Mouse (Mus musculus) hindbrain, postnatal 0 days (tissue): ENCODE measurements around the gene Tppp3. TPM values are rescaled to one million over a fixed set of nuclear protein-coding genes. Genes with fewer than 3 reads are reported as not detected.

Experiments
- ATAC-seq: fragments of 200-750 bp; cut with Nextera tagmentation; 2 replicates; pipeline ENCODE4 v1.8.0; 2017; ENCODE audit warnings: mild to moderate bottlenecking, moderate TSS enrichment, moderate library complexity
- DNase-seq: peaks from one replicate; pipeline ENCODE4 v3.0.0-alpha.2; 2015; ENCODE audit warnings: low spot score
- H3K27ac ChIP-seq: fragments of 300-500 bp; sonication (generic); 2 replicates; pipeline ENCODE4 v1.5.1; 2014; ENCODE audit warnings: mild to moderate bottlenecking
- H3K27me3 ChIP-seq: fragments of 300-500 bp; sonication (generic); 2 replicates; pipeline ENCODE4 v1.6.1; 2014; ENCODE audit warnings: low read length, mixed read lengths; ENCODE audit not compliant: insufficient read depth
- H3K36me3 ChIP-seq: fragments of 300-500 bp; sonication (generic); 2 replicates; pipeline ENCODE4 v1.6.1; 2014; ENCODE audit warnings: low read length, mixed read lengths; ENCODE audit not compliant: insufficient read depth
- H3K4me1 ChIP-seq: fragments of 300-500 bp; sonication (generic); 2 replicates; pipeline ENCODE4 v1.6.1; 2014; ENCODE audit warnings: antibody characterized with exemption, low read length, mixed read lengths; ENCODE audit not compliant: insufficient read depth
- H3K4me2 ChIP-seq: fragments of 300-500 bp; sonication (generic); 2 replicates; pipeline ENCODE4 v1.6.1; 2014; ENCODE audit warnings: low read depth, mild to moderate bottlenecking, low read length, moderate library complexity, mixed read lengths
- H3K4me3 ChIP-seq: fragments of 300-500 bp; sonication (generic); 2 replicates; pipeline ENCODE4 v1.5.1; 2014; ENCODE audit warnings: low read length
- H3K9ac ChIP-seq: fragments of 300-500 bp; sonication (generic); replicated peaks from 2 replicates; pipeline ENCODE4 v1.6.1; 2014; ENCODE audit warnings: mild to moderate bottlenecking, low read length, moderate library complexity, mixed read lengths
- H3K9me3 ChIP-seq: fragments of 300-500 bp; sonication (generic); 2 replicates; pipeline ENCODE4 v1.6.1; 2016; ENCODE audit warnings: low read length, mixed read lengths
- CTCF ChIP-seq: IDR thresholded peaks from 2 replicates; pipeline ENCODE4 v1.5.1; 2016; ENCODE audit warnings: antibody characterized with exemption, control low read depth, low read depth
- WGBS: fragments of 180-500 bp; shearing (Covaris S2); extraction: QIAGEN DNeasy Blood & Tissue Kit; methylation state at CpG from one replicate; pipeline ENCODE4 v1.1.7; 2014; 5-methylcytosine and 5-hydroxymethylcytosine counted together
- polyA plus RNA-seq: library from polyadenylated mRNA; unstranded; fragments of >200 nt; fragmentation: Nextera tagmentation; extraction: Ambion mirVana; gene quantifications from 2 replicates; pipeline ENCODE4 v1.2.1, GENCODE M21; 2015
- total RNA-seq: library from RNA; depleted of rRNA; stranded (reverse); fragments of >200 nt; gene quantifications from 2 replicates; pipeline ENCODE4 v1.2.3, GENCODE M21; 2014

Gene Tppp3
- total and polyA plus RNA-seq, 2 experiments from 2014 or later = 108 to 197 TPM

- H3K27me3 ChIP-seq = no peaks in the 10 kb centered on the region
- H3K27ac ChIP-seq = peak overlapping the region; percentile 1; the same call in 1 of the 2 replicates
- H3K36me3 ChIP-seq = peaks cover 10% of the 10 kb centered on the region; the same call in 1 of the 2 replicates
- H3K9ac ChIP-seq = 0 out of 2 replicates have a peak overlapping the region, but pooled peaks have one; percentile 21
- ATAC-seq (no peak), DNase-seq (peak; percentile 73)
- peak; percentile 20 for TF ChIP-seq CTCF
- no peak overlapping the region for H3K4me3 ChIP-seq
- WGBS = 28% methylated on average over 17 of the region's 17 CpGs
- peaks cover 38% of the 10 kb centered on the region for H3K4me1 ChIP-seq
- H3K9me3 ChIP-seq = no peaks in the 10 kb centered on the region
- no peak overlapping the region for H3K4me2 ChIP-seq
Measured at GRCm38 (mm10) chr8:105473816-105474606, 2.7 kb upstream of the Tppp3 start.

DNA sequence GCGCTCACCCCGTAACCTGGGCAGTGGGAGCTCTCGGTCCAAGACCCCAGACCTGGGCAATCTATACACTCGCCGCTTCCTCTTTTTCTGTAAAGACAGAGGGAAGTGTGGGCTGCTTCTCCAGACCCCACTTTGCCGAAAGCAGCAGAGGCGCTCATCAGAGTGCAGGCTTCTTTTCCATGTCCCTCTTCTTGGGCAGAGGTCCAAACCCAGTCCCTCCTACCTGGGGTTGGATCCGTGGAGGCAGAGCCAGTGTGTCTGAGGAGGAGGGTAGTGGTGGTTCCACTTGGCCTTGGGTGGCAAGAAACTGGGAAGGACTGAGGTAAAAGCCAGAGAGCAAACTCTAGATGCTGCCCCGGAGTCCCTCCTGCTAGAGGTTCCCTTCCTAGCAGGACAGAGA, 1.7 kb upstream of the Tppp3 start:
- Histone ChIP-seq H3K9me3 (no peaks in the 10 kb centered on the region), H3K4me2 (no peak overlapping the region), H3K36me3 (peaks cover 10% of the 10 kb centered on the region; the same call in 1 of the 2 replicates), H3K9ac (no peak overlapping the region), H3K27ac (no peak overlapping the region), H3K4me1 (peaks cover 41% of the 10 kb centered on the region), H3K4me3 (no peak overlapping the region), H3K27me3 (no peaks in the 10 kb centered on the region)
- TF ChIP-seq CTCF = no peak
- 70% methylated on average over 9 of the region's 9 CpGs for WGBS
- DNase-seq (no peak), ATAC-seq (no peak)

GRCm38 (mm10) chr8:105472414-105472932, 1.1 kb upstream of the Tppp3 start:
- no peak for TF ChIP-seq CTCF
- Histone ChIP-seq H3K27ac (no peak overlapping the region), H3K4me3 (no peak overlapping the region), H3K4me1 (peaks cover 42% of the 10 kb centered on the region), H3K4me2 (no peak overlapping the region), H3K36me3 (peaks cover 10% of the 10 kb centered on the region; the same call in 1 of the 2 replicates), H3K27me3 (no peaks in the 10 kb centered on the region), H3K9me3 (no peaks in the 10 kb centered on the region), H3K9ac (no peak overlapping the region)
- WGBS = 46% methylated on average over 23 of the region's 23 CpGs
- DNase-seq (no peak), ATAC-seq (no peak)

- H3K36me3 ChIP-seq = 0 out of 2 replicates have a peak, but pooled peaks cover 7% of the 10 kb centered on the region
- H3K27ac ChIP-seq = peak overlapping the region; percentile 81
- no peak for TF ChIP-seq CTCF
- peak overlapping the region; percentile 35 for H3K4me3 ChIP-seq
- peak overlapping the region; percentile 67 for H3K4me2 ChIP-seq
- ATAC-seq (peak; percentile 78; the same call in 1 of the 2 replicates), DNase-seq (no peak)
- no peaks in the 10 kb centered on the region for H3K27me3 ChIP-seq
- H3K9me3 ChIP-seq = no peaks in the 10 kb centered on the region
- WGBS = 16% methylated on average over 11 of the region's 11 CpGs
- H3K9ac ChIP-seq = peak overlapping the region; percentile 47
- peaks cover 50% of the 10 kb centered on the region for H3K4me1 ChIP-seq
Measured at GRCm38 (mm10) chr8:105470681-105471313, 529 bp downstream of the Tppp3 start.

DNA sequence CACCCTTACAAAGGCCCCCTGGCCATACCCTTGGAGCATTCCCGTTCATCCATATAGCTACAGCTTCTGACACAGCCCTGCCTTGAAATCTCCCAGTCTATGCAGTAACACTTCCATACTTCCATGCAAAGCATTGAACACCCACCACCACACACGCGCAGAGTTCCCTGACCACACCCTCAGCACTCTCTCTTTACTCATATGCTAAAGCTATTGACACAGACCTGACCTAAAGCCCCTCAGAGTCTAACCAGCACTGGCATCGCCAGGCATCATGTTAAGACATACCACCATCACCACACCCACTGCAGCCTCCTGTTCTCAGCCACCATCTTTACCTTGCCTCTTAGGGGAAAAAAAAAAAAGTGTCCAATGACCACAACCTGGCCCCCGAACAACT, 1.1 kb downstream of the Tppp3 start:
- Histone ChIP-seq H3K9ac (peak overlapping the region; percentile 47), H3K9me3 (no peaks in the 10 kb centered on the region), H3K36me3 (0 out of 2 replicates have a peak, but pooled peaks cover 3% of the 10 kb centered on the region), H3K4me2 (peak overlapping the region; percentile 67), H3K27ac (peak overlapping the region; percentile 81), H3K27me3 (no peaks in the 10 kb centered on the region), H3K4me3 (peak overlapping the region; percentile 35), H3K4me1 (peaks cover 48% of the 10 kb centered on the region)
- ATAC-seq (no peak), DNase-seq (no peak)
- WGBS = 49% methylated on average over 5 of the region's 5 CpGs
- TF ChIP-seq CTCF = no peak

- DNase-seq = no peak
- WGBS = 60% methylated on average over 5 of the region's 5 CpGs
- no peaks in the 10 kb centered on the region for H3K36me3 ChIP-seq
- peak overlapping the region; percentile 67 for H3K4me2 ChIP-seq
- no peak for ATAC-seq
- H3K27ac ChIP-seq = peak overlapping the region; percentile 81
- H3K4me1 ChIP-seq = peaks cover 44% of the 10 kb centered on the region
- H3K4me3 ChIP-seq = peak overlapping the region; percentile 35
- no peak for TF ChIP-seq CTCF
- peak overlapping the region; percentile 47; the same call in 1 of the 2 replicates for H3K9ac ChIP-seq
- no peaks in the 10 kb centered on the region for H3K27me3 ChIP-seq
- H3K9me3 ChIP-seq = no peaks in the 10 kb centered on the region
Measured at GRCm38 (mm10) chr8:105469816-105470215, 1.5 kb downstream of the Tppp3 start.
